Mouse (Mus musculus) spleen, adult 18-20 months (tissue): Measurements from ENCODE around the gene Wipi2.

Source experiments
- DNase-seq, 2 experiments: peaks; one replicate each; pipeline ENCODE4 v3.0.0; 2022; ENCODE audit warnings: mixed read lengths in 2 of 2

Wipi2 gene

GRCm38 (mm10) chr5:142637823-142638222 is 10.3 kb downstream of the Wipi2 start:
- DNase-seq = no peak

- no peak for DNase-seq
Measured at GRCm38 (mm10) chr5:142640088-142640487, 12.6 kb downstream of the Wipi2 start.

DNA sequence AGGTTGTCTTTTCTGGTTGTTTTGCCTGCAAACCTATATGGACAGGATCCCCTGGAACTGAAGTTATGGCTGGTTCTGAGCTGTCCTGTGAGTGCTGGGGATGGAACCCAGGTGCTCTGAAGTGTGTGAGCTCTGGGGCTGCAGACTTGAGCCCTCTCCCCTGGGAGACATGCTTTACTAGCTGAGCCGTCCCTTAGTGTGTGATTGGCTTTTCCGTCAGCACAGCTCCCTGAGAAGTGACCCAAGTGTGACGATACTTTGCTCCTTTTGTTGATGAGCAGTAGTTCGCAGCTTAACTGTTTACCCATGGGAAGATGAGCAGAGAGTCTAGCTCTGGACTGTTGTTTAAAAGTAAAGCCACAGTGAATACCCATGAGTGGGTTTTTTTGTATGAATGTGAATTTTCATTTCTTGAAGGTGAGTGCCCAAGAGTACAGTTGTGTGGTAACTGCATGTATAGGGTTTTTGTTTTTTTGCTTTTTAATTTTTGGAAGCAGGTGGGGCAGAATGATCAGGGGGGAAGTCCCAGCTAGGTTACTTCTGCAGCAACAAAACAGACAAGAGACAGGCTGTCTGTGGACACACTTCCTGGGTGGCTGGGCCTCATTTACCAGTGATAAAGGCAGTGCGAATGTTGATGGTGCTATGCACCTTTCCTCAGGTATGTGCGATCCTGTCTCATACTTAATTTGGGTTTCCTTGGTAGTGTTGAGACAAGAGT is 14.0 kb downstream of the Wipi2 start:
- DNase-seq = peak; percentile 14

- no peak for DNase-seq
Measured at GRCm38 (mm10) chr5:142648162-142648561, 20.7 kb downstream of the Wipi2 start.

GRCm38 (mm10) chr5:142649460-142650050 is 22.1 kb downstream of the Wipi2 start:
- no peak for DNase-seq

GRCm38 (mm10) chr5:142650390-142650789 is 22.9 kb downstream of the Wipi2 start:
- no peak for DNase-seq

- DNase-seq = no peak
Measured at GRCm38 (mm10) chr5:142650794-142651497, 23.4 kb downstream of the Wipi2 start.

DNA sequence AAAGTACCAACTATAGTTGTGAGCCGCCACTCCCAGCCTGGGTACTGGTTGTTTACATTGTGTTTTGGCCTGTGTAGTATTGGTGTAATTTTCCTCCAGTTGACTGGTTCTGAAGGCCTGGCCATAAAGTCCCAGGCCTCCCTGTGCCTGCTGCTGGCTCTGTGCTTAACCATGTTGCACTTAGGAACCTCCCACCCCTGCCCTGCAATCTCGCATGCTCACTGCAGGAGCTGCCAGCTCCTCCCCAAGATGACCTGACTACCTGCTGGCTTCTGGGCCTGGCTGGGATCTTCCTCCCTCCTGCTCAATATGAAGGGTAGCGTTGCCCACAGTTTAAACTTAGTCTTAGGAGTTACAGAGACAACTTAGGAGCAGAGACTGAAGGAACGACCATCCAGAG is 24.8 kb downstream of the Wipi2 start:
- DNase-seq = no peak

GRCm38 (mm10) chr5:142660656-142661434 is 33.3 kb downstream of the Wipi2 start:
- DNase-seq = no peak

- no peak for DNase-seq
Measured at GRCm38 (mm10) chr5:142667921-142668320, 40.4 kb downstream of the Wipi2 start.

DNA sequence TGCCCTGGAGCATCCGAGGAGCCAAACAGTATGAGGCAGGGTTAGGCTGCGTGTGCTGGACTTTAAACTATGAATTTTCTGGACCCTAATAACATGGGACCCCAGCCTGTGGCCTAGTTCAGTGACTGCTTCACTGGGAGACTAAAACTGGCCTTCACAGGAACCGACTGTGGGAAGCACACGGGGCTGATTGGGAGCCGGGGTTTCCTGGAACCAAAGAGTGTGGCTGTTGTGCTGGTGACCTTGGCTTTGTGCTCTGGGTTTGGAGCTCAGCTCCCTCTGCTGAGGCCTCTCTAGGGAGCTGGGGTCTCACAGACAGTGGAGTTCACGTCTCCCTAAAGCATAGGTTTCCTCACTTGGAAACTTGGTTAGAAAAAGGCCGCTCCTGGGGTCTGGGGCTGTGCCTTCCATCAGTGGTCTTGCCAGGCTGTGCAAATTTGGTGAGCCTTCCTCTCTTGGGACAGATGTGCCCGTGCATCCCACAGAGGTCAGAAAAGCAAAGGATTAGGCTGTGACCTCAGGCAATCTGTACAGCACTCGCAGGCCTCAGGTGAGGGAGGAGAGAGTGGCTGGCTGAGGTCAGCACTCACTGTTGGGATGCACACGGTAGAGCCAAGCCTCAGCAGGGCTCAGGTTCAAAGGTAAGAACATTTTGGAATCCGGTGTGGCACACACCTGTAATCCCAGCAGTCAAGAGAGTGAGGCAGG is 41.2 kb downstream of the Wipi2 start:
- no peak for DNase-seq

- no peak for DNase-seq
Measured at GRCm38 (mm10) chr5:142669726-142670125, 42.2 kb downstream of the Wipi2 start.

DNA sequence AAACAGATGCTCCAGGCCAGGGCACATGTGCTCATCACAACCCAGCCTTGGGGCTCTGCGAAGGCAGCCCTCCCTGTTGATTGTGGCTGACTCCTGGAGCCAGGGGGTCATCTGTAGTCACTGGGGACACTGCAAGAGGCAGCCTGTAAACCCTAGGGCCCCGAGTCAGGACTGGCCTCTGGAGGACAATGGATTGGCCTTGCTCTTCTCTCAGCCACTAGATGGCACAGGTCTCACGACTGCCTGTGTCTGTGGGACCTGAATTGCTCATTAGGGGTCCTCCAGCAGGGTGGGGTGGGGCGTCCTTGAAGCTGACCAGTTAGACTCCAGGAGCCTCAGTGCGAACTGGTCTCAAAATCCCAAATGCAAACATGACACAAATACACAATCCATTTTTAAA is 45.6 kb downstream of the Wipi2 start:
- no peak for DNase-seq

DNA sequence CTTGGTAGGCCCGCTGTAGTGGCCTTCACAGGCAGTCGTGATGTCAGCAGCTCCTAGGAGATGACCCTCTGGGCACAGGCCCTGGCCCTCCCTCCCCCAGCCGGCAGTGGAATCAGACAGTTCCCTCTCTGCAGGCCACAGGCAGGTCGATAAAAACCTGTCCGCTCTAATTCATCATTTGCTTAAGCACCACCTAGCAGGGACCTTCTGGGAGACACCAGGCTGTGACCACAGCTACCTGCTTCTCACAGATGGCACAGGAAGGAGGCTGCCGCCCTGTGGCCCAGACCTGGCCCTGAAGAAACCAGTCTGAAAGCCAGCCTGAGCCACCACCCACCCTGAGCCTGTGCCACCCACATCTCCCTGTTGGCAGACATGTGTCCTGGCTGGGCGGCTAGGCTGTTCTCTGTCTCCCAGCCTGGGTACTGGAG is 50.7 kb downstream of the Wipi2 start:
- DNase-seq = no peak

GRCm38 (mm10) chr5:142679065-142679464 is 51.6 kb downstream of the Wipi2 start:
- DNase-seq = no peak

GRCm38 (mm10) chr5:142681911-142682310 is 54.4 kb downstream of the Wipi2 start:
- DNase-seq = no peak

GRCm38 (mm10) chr5:142682529-142682928 is 55.0 kb downstream of the Wipi2 start:
- DNase-seq = no peak

DNA sequence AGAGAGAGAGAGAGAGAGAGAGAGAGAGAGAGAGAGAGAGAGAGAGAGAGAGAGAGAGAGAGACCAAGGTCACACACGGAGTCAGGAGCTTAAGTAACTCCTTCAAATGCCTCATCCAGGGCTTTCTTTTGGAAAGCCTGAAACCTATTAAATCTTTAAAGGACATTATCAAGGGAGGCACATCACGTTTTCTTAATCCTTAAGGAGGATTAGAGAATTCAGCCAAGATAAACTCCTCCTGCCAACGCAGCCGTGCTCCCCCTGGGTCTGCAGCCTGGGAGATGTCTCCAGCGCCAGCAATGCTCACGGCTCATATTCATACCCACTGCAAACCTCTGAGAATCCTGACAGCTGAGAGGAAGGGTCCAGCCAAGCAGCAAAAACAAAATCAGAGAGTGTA is 61.4 kb downstream of the Wipi2 start:
- no peak for DNase-seq

- DNase-seq = no peak
Measured at GRCm38 (mm10) chr5:142690343-142690742, 62.8 kb downstream of the Wipi2 start.

- no peak for DNase-seq
Measured at GRCm38 (mm10) chr5:142692248-142692647, 64.8 kb downstream of the Wipi2 start, which contains the start of gene Slc29a4. Slc29a4 (plus strand) TSS chr5:142692512.

GRCm38 (mm10) chr5:142692971-142693737 is 65.7 kb downstream of the Wipi2 start:
- no peak for DNase-seq
